Comparison of ENCODE assay signal across 18 mouse cellular contexts in genomic region chr4:43012091-43012490, GRCm38 (mm10).
"Had no signal": no experiment of that assay in that cellular context is flagged by ENCODE, and none has a peak within 500 bp of the region (broad histone marks: within the 10 kb centered on the region; RNA-seq: fewer than 3 reads in every experiment).

No protein-coding gene starts in this region.

- H3K4me2 ChIP-seq: lung, embryonic 15.5 days; midbrain, embryonic 12.5 days; neural tube, embryonic 13.5 days; neural tube, embryonic 15.5 days had no signal

- H3K27me3 ChIP-seq: lung, embryonic 15.5 days; megakaryocyte, embryonic 14.5 days; midbrain, embryonic 12.5 days; neural tube, embryonic 13.5 days; neural tube, embryonic 15.5 days had no signal

- DNase-seq: liver, postnatal 0 days; lung, adult 2 months; lung, postnatal 14 days; lung, postnatal 36 days; midbrain, embryonic 14.5 days; retina, postnatal 1 day; right cerebral cortex, adult 18-20 months; right cerebral cortex, postnatal 25 days; right cerebral cortex, postnatal 4 days; spleen, adult 18-20 months; thymus, adult 18-20 months; thymus, postnatal 14 days; thymus, postnatal 36 days had no signal

- H3K4me3 ChIP-seq: lung, embryonic 15.5 days; megakaryocyte, embryonic 14.5 days; midbrain, embryonic 12.5 days; neural tube, embryonic 13.5 days; neural tube, embryonic 15.5 days had no signal
